Mouse (Mus musculus): Measurements from ENCODE around the gene Rpl24. TPM values are rescaled to one million over a fixed set of nuclear protein-coding genes. Genes with fewer than 3 reads are reported as not detected.

Rpl24 gene
- 611 and 649 TPM in 2 replicates for polyA plus RNA-seq (2015; fragmentation: Nextera tagmentation; extraction: Ambion mirVana)

DNA sequence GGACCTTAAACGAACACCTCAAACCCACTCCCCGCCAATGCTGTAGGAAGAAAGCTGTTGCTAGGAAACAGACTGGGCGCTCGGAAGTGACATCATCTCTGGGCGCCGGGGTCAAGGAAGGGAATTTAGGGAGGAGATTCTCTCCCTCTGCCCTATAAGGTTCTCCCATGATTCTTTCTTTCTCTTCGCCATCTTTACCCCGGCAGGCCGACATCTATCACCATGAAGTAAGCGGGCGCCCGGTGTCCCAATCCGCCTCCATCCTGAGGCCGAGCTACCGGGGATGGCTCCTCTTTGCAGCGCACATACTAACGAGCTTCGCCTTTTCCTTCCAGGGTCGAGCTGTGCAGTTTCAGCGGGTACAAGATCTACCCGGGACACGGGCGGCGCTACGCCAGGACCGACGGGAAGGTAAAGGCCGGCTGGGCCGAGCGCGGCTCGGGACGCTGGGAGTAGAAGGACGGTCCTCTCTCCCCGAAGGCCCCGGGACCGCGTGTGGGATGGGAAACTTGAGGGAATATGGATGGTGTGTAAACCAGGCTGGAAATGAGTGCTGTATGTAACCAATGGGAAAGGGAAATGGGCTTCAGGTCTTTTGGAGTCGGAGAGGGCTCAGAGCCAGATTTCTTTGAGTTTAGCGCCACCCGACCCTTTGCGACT lies at the start of gene Rpl24:
Rpl24 (plus strand) TSS at position 64 of the 660 bp plus-strand sequence.
- H3K36me3 ChIP-seq (ENCODE audit: insufficient read depth, low read length) = peaks cover 30% of the 10 kb centered on the region
- peak; percentile 92 for ATAC-seq (ENCODE audit: low FRiP score, low TSS enrichment)
- no peaks in the 10 kb centered on the region for H3K9me3 ChIP-seq (ENCODE audit: low read length)
- peak within 1 kb of the TSS; percentile 84 for H3K27ac ChIP-seq (ENCODE audit: low read length)
- H3K4me2 ChIP-seq (replicated peaks; ENCODE audit: low read depth, low read length) = peak within 1 kb of the TSS; percentile 97
- peak within 1 kb of the TSS; percentile 99 for H3K9ac ChIP-seq (replicated peaks; ENCODE audit: low read length)
- no peaks in the 10 kb centered on the region for H3K27me3 ChIP-seq (ENCODE audit: insufficient read depth, low read length)
- H3K4me3 ChIP-seq (ENCODE audit: low read length) = peak within 1 kb of the TSS; percentile 98
- H3K4me1 ChIP-seq (ENCODE audit: insufficient read depth, low read length) = peaks cover 25% of the 10 kb centered on the region
- WGBS = under 1% methylated on average over 42 of the region's 42 CpGs

GRCm38 (mm10) chr16:55922079-55922478 lies 44.0 kb upstream of the Rpl24 start:
- no peak for ATAC-seq (ENCODE audit: low FRiP score, low TSS enrichment)
- 92% methylated on average over 10 of the region's 10 CpGs for WGBS
- no peak overlapping the region for H3K4me2 ChIP-seq (replicated peaks; ENCODE audit: low read depth, low read length)
- H3K9me3 ChIP-seq (ENCODE audit: low read length) = no peaks in the 10 kb centered on the region
- H3K9ac ChIP-seq (replicated peaks; ENCODE audit: low read length) = no peak overlapping the region
- H3K4me1 ChIP-seq (ENCODE audit: insufficient read depth, low read length) = no peaks in the 10 kb centered on the region
- no peak overlapping the region for H3K4me3 ChIP-seq (ENCODE audit: low read length)
- H3K36me3 ChIP-seq (ENCODE audit: insufficient read depth, low read length) = peaks cover 23% of the 10 kb centered on the region
- no peaks in the 10 kb centered on the region for H3K27me3 ChIP-seq (ENCODE audit: insufficient read depth, low read length)
- H3K27ac ChIP-seq (ENCODE audit: low read length) = no peak overlapping the region

DNA sequence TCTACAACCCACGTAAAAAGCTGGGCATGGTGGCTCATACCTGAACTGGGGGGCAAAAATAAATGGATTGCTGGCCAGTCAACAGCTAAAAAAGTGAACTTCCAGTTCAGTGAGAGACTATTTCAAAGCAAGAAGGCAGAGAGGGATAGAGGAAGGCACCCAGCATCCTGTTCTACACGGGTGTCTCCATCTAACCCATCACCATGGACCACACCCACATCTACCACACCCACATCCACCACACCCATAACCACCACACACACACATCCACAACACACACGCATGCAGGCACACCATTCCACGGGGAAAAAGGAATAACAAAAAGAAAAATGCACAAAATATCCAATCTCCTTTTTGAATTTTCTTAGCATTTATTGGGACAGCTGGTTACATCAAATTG lies 42.1 kb upstream of the Rpl24 start:
- Histone ChIP-seq H3K4me3 (ENCODE audit: low read length) (no peak overlapping the region), H3K27me3 (ENCODE audit: insufficient read depth, low read length) (no peaks in the 10 kb centered on the region), H3K36me3 (ENCODE audit: insufficient read depth, low read length) (peaks cover 26% of the 10 kb centered on the region), H3K9me3 (ENCODE audit: low read length) (no peaks in the 10 kb centered on the region), H3K27ac (ENCODE audit: low read length) (no peak overlapping the region), H3K4me1 (ENCODE audit: insufficient read depth, low read length) (no peaks in the 10 kb centered on the region), H3K9ac (replicated peaks; ENCODE audit: low read length) (no peak overlapping the region), H3K4me2 (replicated peaks; ENCODE audit: low read depth, low read length) (no peak overlapping the region)
- ATAC-seq (ENCODE audit: low FRiP score, low TSS enrichment) = no peak
- 92% methylated on average over 4 of the region's 4 CpGs for WGBS

GRCm38 (mm10) chr16:55933681-55934343 lies 32.3 kb upstream of the Rpl24 start:
- 2% methylated on average over 32 of the region's 32 CpGs for WGBS
- Histone ChIP-seq H3K27me3 (ENCODE audit: insufficient read depth, low read length) (no peaks in the 10 kb centered on the region), H3K4me1 (ENCODE audit: insufficient read depth, low read length) (peaks cover 3% of the 10 kb centered on the region; the same call in 1 of the 2 replicates), H3K9me3 (ENCODE audit: low read length) (no peaks in the 10 kb centered on the region), H3K36me3 (ENCODE audit: insufficient read depth, low read length) (peaks cover 6% of the 10 kb centered on the region; the same call in 1 of the 2 replicates), H3K27ac (ENCODE audit: low read length) (peak overlapping the region; percentile 41), H3K4me2 (replicated peaks; ENCODE audit: low read depth, low read length) (peak overlapping the region; percentile 63), H3K4me3 (ENCODE audit: low read length) (peak overlapping the region; percentile 86), H3K9ac (replicated peaks; ENCODE audit: low read length) (peak overlapping the region; percentile 85)
- peak; percentile 49 for ATAC-seq (ENCODE audit: low FRiP score, low TSS enrichment)

DNA sequence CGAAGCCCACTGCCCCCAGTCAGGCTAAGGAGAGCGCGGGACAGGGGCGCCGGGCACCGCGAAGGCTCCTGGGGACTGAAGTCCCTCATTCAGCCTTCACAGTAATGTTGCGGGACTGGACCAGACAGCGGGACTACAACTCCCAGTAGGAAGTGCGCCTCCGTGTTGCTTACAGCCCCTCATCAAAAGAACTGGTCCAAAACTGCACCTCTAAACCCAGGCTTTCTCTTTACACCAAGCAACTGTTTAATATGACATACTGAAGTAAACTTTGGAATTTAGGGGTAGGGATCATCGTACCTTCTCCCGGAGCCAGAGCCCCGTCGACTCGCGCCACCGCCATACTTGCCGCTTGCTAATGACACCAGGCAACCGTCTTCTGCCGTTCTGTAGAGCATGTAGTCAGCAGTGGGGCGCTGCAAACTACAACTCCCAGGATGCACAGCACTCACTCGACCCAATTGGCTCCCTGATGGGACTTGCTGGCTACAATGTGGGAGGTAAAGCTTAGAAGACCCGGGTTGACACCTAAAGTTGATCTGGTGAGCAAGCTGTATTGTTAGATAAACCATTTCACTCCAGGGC lies 31.5 kb upstream of the Rpl24 start, which contains the start of gene Cep97:
Cep97 (minus strand) TSS at position 403 of the 585 bp plus-strand sequence.
- H3K36me3 ChIP-seq (ENCODE audit: insufficient read depth, low read length) = no peaks in the 10 kb centered on the region
- H3K4me3 ChIP-seq (ENCODE audit: low read length) = peak within 1 kb of the TSS; percentile 86
- H3K27ac ChIP-seq (ENCODE audit: low read length) = peak within 1 kb of the TSS; percentile 41
- no peaks in the 10 kb centered on the region for H3K27me3 ChIP-seq (ENCODE audit: insufficient read depth, low read length)
- peak within 1 kb of the TSS; percentile 85 for H3K9ac ChIP-seq (replicated peaks; ENCODE audit: low read length)
- under 1% methylated on average over 24 of the region's 24 CpGs for WGBS
- peaks cover 3% of the 10 kb centered on the region; the same call in 1 of the 2 replicates for H3K4me1 ChIP-seq (ENCODE audit: insufficient read depth, low read length)
- no peaks in the 10 kb centered on the region for H3K9me3 ChIP-seq (ENCODE audit: low read length)
- ATAC-seq (ENCODE audit: low FRiP score, low TSS enrichment) = peak; percentile 99
- peak within 1 kb of the TSS; percentile 63 for H3K4me2 ChIP-seq (replicated peaks; ENCODE audit: low read depth, low read length)

- WGBS = 79% methylated on average over 4 of the region's 4 CpGs
- H3K4me3 ChIP-seq (ENCODE audit: low read length) = no peak overlapping the region
- no peak overlapping the region for H3K27ac ChIP-seq (ENCODE audit: low read length)
These were observed 27.3 kb upstream of the Rpl24 start for GRCm38 (mm10) chr16:55938761-55939160.

GRCm38 (mm10) chr16:55939703-55940102 lies 26.4 kb upstream of the Rpl24 start:
- no peak overlapping the region for H3K27ac ChIP-seq (ENCODE audit: low read length)
- no peak overlapping the region for H3K4me3 ChIP-seq (ENCODE audit: low read length)
- peak; percentile 71 for ATAC-seq (ENCODE audit: low FRiP score, low TSS enrichment)
- no peaks in the 10 kb centered on the region for H3K9me3 ChIP-seq (ENCODE audit: low read length)
- no peak overlapping the region for H3K4me2 ChIP-seq (replicated peaks; ENCODE audit: low read depth, low read length)
- no peaks in the 10 kb centered on the region for H3K36me3 ChIP-seq (ENCODE audit: insufficient read depth, low read length)
- no peaks in the 10 kb centered on the region for H3K4me1 ChIP-seq (ENCODE audit: insufficient read depth, low read length)
- 80% methylated on average over 6 of the region's 6 CpGs for WGBS
- H3K9ac ChIP-seq (replicated peaks; ENCODE audit: low read length) = no peak overlapping the region
- no peaks in the 10 kb centered on the region for H3K27me3 ChIP-seq (ENCODE audit: insufficient read depth, low read length)

More at GRCm38 (mm10) chr16:55938761-55939160, 27.3 kb upstream of the Rpl24 start:
- Histone ChIP-seq H3K27me3 (ENCODE audit: insufficient read depth, low read length) (no peaks in the 10 kb centered on the region), H3K9ac (replicated peaks; ENCODE audit: low read length) (no peak overlapping the region), H3K9me3 (ENCODE audit: low read length) (no peaks in the 10 kb centered on the region), H3K36me3 (ENCODE audit: insufficient read depth, low read length) (no peaks in the 10 kb centered on the region), H3K4me1 (ENCODE audit: insufficient read depth, low read length) (no peaks in the 10 kb centered on the region), H3K4me2 (replicated peaks; ENCODE audit: low read depth, low read length) (no peak overlapping the region)
- no peak for ATAC-seq (ENCODE audit: low FRiP score, low TSS enrichment)

DNA sequence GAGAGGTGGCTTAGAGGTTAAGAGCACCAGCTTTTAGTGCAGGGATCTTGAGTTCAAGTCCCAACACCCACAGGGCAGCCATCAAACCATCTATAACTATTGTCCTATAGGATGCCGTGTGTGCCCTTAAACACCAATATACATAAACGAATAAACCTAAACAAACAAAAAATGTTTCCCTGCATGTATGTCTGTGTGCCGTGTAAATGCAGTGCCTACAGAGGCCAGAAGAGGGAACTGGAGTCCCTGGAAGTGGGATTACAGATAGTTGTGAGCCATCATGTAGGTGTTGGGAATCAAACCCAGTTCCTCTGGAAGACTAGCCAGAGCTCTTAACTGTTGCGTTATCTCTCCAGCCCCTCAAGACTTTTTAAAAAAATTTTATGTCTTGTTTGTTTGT lies 25.3 kb upstream of the Rpl24 start:
- Histone ChIP-seq H3K36me3 (ENCODE audit: insufficient read depth, low read length) (no peaks in the 10 kb centered on the region), H3K4me3 (ENCODE audit: low read length) (no peak overlapping the region), H3K4me2 (replicated peaks; ENCODE audit: low read depth, low read length) (no peak overlapping the region), H3K27ac (ENCODE audit: low read length) (no peak overlapping the region), H3K27me3 (ENCODE audit: insufficient read depth, low read length) (no peaks in the 10 kb centered on the region), H3K9ac (replicated peaks; ENCODE audit: low read length) (no peak overlapping the region), H3K9me3 (ENCODE audit: low read length) (no peaks in the 10 kb centered on the region), H3K4me1 (ENCODE audit: insufficient read depth, low read length) (no peaks in the 10 kb centered on the region)
- ATAC-seq (ENCODE audit: low FRiP score, low TSS enrichment) = no peak
- WGBS = 97% methylated on average over 4 of the region's 4 CpGs

- Histone ChIP-seq H3K27me3 (ENCODE audit: insufficient read depth, low read length) (no peaks in the 10 kb centered on the region), H3K4me1 (ENCODE audit: insufficient read depth, low read length) (peaks cover 4% of the 10 kb centered on the region; the same call in 1 of the 2 replicates), H3K36me3 (ENCODE audit: insufficient read depth, low read length) (no peaks in the 10 kb centered on the region), H3K9ac (replicated peaks; ENCODE audit: low read length) (no peak overlapping the region), H3K4me3 (ENCODE audit: low read length) (no peak overlapping the region), H3K9me3 (ENCODE audit: low read length) (no peaks in the 10 kb centered on the region), H3K27ac (ENCODE audit: low read length) (no peak overlapping the region), H3K4me2 (replicated peaks; ENCODE audit: low read depth, low read length) (no peak overlapping the region)
- WGBS = 69% methylated on average over 3 of the region's 3 CpGs
- ATAC-seq (ENCODE audit: low FRiP score, low TSS enrichment) = no peak
These were observed 18.8 kb upstream of the Rpl24 start for GRCm38 (mm10) chr16:55947266-55947665.
